Mouse (Mus musculus): ENCODE measurements around the gene Atp9a. TPM values are rescaled to one million over a fixed set of nuclear protein-coding genes. Genes with fewer than 3 reads are reported as not detected.

Atp9a gene
- polyA plus RNA-seq, 1 experiment from 2014 or later = 18.6 TPM

GRCm38 (mm10) chr2:168671724-168672123, 70.5 kb downstream of the Atp9a start:
- DNase-seq (ENCODE audit: low spot score) = no peak
- H3K27me3 ChIP-seq (ENCODE audit: control insufficient read depth, insufficient read depth, low read length) = no peaks in the 10 kb centered on the region
- H3K9me3 ChIP-seq (ENCODE audit: control insufficient read depth, low read length) = no peaks in the 10 kb centered on the region
- ATAC-seq (replicated peaks; ENCODE audit: low FRiP score) = no peak
- H3K4me2 ChIP-seq (ENCODE audit: low read depth, low read length, severe bottlenecking) = no peak overlapping the region
- no peak overlapping the region for H3K27ac ChIP-seq (ENCODE audit: low read depth, low read length)
- H3K36me3 ChIP-seq (ENCODE audit: control insufficient read depth, insufficient read depth, low read length) = no peaks in the 10 kb centered on the region; the same call in 1 of the 2 replicates
- no peak overlapping the region for H3K9ac ChIP-seq (ENCODE audit: low read length)
- WGBS = 88% methylated on average over 9 of the region's 9 CpGs
- H3K4me1 ChIP-seq (replicated peaks; ENCODE audit: control insufficient read depth, insufficient read depth, low read length) = no peaks in the 10 kb centered on the region
- no peak overlapping the region for H3K4me3 ChIP-seq (ENCODE audit: low read depth, low read length)

- Histone ChIP-seq H3K9me3 (ENCODE audit: control insufficient read depth, low read length) (no peaks in the 10 kb centered on the region), H3K9ac (ENCODE audit: low read length) (no peak overlapping the region), H3K4me1 (replicated peaks; ENCODE audit: control insufficient read depth, insufficient read depth, low read length) (no peaks in the 10 kb centered on the region), H3K27ac (ENCODE audit: low read depth, low read length) (no peak overlapping the region), H3K4me3 (ENCODE audit: low read depth, low read length) (no peak overlapping the region), H3K4me2 (ENCODE audit: low read depth, low read length, severe bottlenecking) (no peak overlapping the region), H3K36me3 (ENCODE audit: control insufficient read depth, insufficient read depth, low read length) (no peaks in the 10 kb centered on the region; the same call in 1 of the 2 replicates), H3K27me3 (ENCODE audit: control insufficient read depth, insufficient read depth, low read length) (no peaks in the 10 kb centered on the region)
- ATAC-seq (replicated peaks; ENCODE audit: low FRiP score) (no peak), DNase-seq (ENCODE audit: low spot score) (no peak)
- 86% methylated on average over 14 of the region's 14 CpGs for WGBS
Observed at GRCm38 (mm10) chr2:168670241-168670640, 72.0 kb downstream of the Atp9a start.

- H3K9ac ChIP-seq (ENCODE audit: low read length) = no peak overlapping the region
- DNase-seq (ENCODE audit: low spot score) = no peak
- H3K27me3 ChIP-seq (ENCODE audit: control insufficient read depth, insufficient read depth, low read length) = no peaks in the 10 kb centered on the region
- H3K9me3 ChIP-seq (ENCODE audit: control insufficient read depth, low read length) = no peaks in the 10 kb centered on the region
- no peaks in the 10 kb centered on the region for H3K4me1 ChIP-seq (replicated peaks; ENCODE audit: control insufficient read depth, insufficient read depth, low read length)
- H3K36me3 ChIP-seq (ENCODE audit: control insufficient read depth, insufficient read depth, low read length) = no peaks in the 10 kb centered on the region; the same call in 1 of the 2 replicates
- no peak overlapping the region for H3K27ac ChIP-seq (ENCODE audit: low read depth, low read length)
- no peak for ATAC-seq (replicated peaks; ENCODE audit: low FRiP score)
- no peak overlapping the region for H3K4me2 ChIP-seq (ENCODE audit: low read depth, low read length, severe bottlenecking)
- 68% methylated on average over 13 of the region's 13 CpGs for WGBS
- no peak overlapping the region for H3K4me3 ChIP-seq (ENCODE audit: low read depth, low read length)
Observed at GRCm38 (mm10) chr2:168669762-168670161, 72.4 kb downstream of the Atp9a start.

- H3K4me3 ChIP-seq (ENCODE audit: low read depth, low read length) = no peak overlapping the region
- DNase-seq (ENCODE audit: low spot score) (no peak), ATAC-seq (replicated peaks; ENCODE audit: low FRiP score) (no peak)
- no peak overlapping the region for H3K9ac ChIP-seq (ENCODE audit: low read length)
- no peaks in the 10 kb centered on the region for H3K36me3 ChIP-seq (ENCODE audit: control insufficient read depth, insufficient read depth, low read length)
- no peak overlapping the region for H3K27ac ChIP-seq (ENCODE audit: low read depth, low read length)
- H3K4me1 ChIP-seq (replicated peaks; ENCODE audit: control insufficient read depth, insufficient read depth, low read length) = no peaks in the 10 kb centered on the region
- 87% methylated on average over 13 of the region's 13 CpGs for WGBS
- no peaks in the 10 kb centered on the region for H3K27me3 ChIP-seq (ENCODE audit: control insufficient read depth, insufficient read depth, low read length)
- H3K4me2 ChIP-seq (ENCODE audit: low read depth, low read length, severe bottlenecking) = no peak overlapping the region
- no peaks in the 10 kb centered on the region for H3K9me3 ChIP-seq (ENCODE audit: control insufficient read depth, low read length)
Observed at GRCm38 (mm10) chr2:168667745-168668144, 74.5 kb downstream of the Atp9a start.

- H3K4me1 ChIP-seq (replicated peaks; ENCODE audit: control insufficient read depth, insufficient read depth, low read length) = no peaks in the 10 kb centered on the region
- H3K36me3 ChIP-seq (ENCODE audit: control insufficient read depth, insufficient read depth, low read length) = no peaks in the 10 kb centered on the region
- no peak overlapping the region for H3K27ac ChIP-seq (ENCODE audit: low read depth, low read length)
- no peaks in the 10 kb centered on the region for H3K27me3 ChIP-seq (ENCODE audit: control insufficient read depth, insufficient read depth, low read length)
- H3K9ac ChIP-seq (ENCODE audit: low read length) = no peak overlapping the region
- H3K9me3 ChIP-seq (ENCODE audit: control insufficient read depth, low read length) = no peaks in the 10 kb centered on the region
- DNase-seq (ENCODE audit: low spot score) (no peak), ATAC-seq (replicated peaks; ENCODE audit: low FRiP score) (no peak)
- WGBS = 85% methylated on average over 4 of the region's 4 CpGs
- no peak overlapping the region for H3K4me2 ChIP-seq (ENCODE audit: low read depth, low read length, severe bottlenecking)
- no peak overlapping the region for H3K4me3 ChIP-seq (ENCODE audit: low read depth, low read length)
Observed at GRCm38 (mm10) chr2:168665680-168666079, 76.5 kb downstream of the Atp9a start.

- DNase-seq (ENCODE audit: low spot score) (no peak), ATAC-seq (replicated peaks; ENCODE audit: low FRiP score) (no peak)
- H3K36me3 ChIP-seq (ENCODE audit: control insufficient read depth, insufficient read depth, low read length) = no peaks in the 10 kb centered on the region
- H3K9ac ChIP-seq (ENCODE audit: low read length) = no peak overlapping the region
- H3K27me3 ChIP-seq (ENCODE audit: control insufficient read depth, insufficient read depth, low read length) = no peaks in the 10 kb centered on the region
- H3K4me3 ChIP-seq (ENCODE audit: low read depth, low read length) = no peak overlapping the region
- H3K4me1 ChIP-seq (replicated peaks; ENCODE audit: control insufficient read depth, insufficient read depth, low read length) = no peaks in the 10 kb centered on the region
- no peaks in the 10 kb centered on the region for H3K9me3 ChIP-seq (ENCODE audit: control insufficient read depth, low read length)
- no peak overlapping the region for H3K4me2 ChIP-seq (ENCODE audit: low read depth, low read length, severe bottlenecking)
- 73% methylated on average over 5 of the region's 5 CpGs for WGBS
- no peak overlapping the region for H3K27ac ChIP-seq (ENCODE audit: low read depth, low read length)
Observed at GRCm38 (mm10) chr2:168663716-168664115, 78.5 kb downstream of the Atp9a start.

- no peak overlapping the region for H3K9ac ChIP-seq (ENCODE audit: low read length)
- no peak overlapping the region for H3K27ac ChIP-seq (ENCODE audit: low read depth, low read length)
- H3K36me3 ChIP-seq (ENCODE audit: control insufficient read depth, insufficient read depth, low read length) = no peaks in the 10 kb centered on the region
- H3K4me2 ChIP-seq (ENCODE audit: low read depth, low read length, severe bottlenecking) = no peak overlapping the region
- H3K27me3 ChIP-seq (ENCODE audit: control insufficient read depth, insufficient read depth, low read length) = no peaks in the 10 kb centered on the region
- ATAC-seq (replicated peaks; ENCODE audit: low FRiP score) = no peak
- WGBS = 79% methylated on average over 7 of the region's 7 CpGs
- H3K9me3 ChIP-seq (ENCODE audit: control insufficient read depth, low read length) = no peaks in the 10 kb centered on the region
- no peaks in the 10 kb centered on the region for H3K4me1 ChIP-seq (replicated peaks; ENCODE audit: control insufficient read depth, insufficient read depth, low read length)
- H3K4me3 ChIP-seq (ENCODE audit: low read depth, low read length) = no peak overlapping the region
- DNase-seq (ENCODE audit: low spot score) = no peak
Observed at GRCm38 (mm10) chr2:168663216-168663615, 79.0 kb downstream of the Atp9a start.

GRCm38 (mm10) chr2:168661802-168662201, 80.4 kb downstream of the Atp9a start:
- no peak overlapping the region for H3K9ac ChIP-seq (ENCODE audit: low read length)
- no peaks in the 10 kb centered on the region for H3K27me3 ChIP-seq (ENCODE audit: control insufficient read depth, insufficient read depth, low read length)
- no peak for ATAC-seq (replicated peaks; ENCODE audit: low FRiP score)
- no peak overlapping the region for H3K4me3 ChIP-seq (ENCODE audit: low read depth, low read length)
- H3K4me1 ChIP-seq (replicated peaks; ENCODE audit: control insufficient read depth, insufficient read depth, low read length) = no peaks in the 10 kb centered on the region
- no peaks in the 10 kb centered on the region for H3K36me3 ChIP-seq (ENCODE audit: control insufficient read depth, insufficient read depth, low read length)
- no peak for DNase-seq (ENCODE audit: low spot score)
- WGBS = 70% methylated on average over 15 of the region's 15 CpGs
- H3K9me3 ChIP-seq (ENCODE audit: control insufficient read depth, low read length) = no peaks in the 10 kb centered on the region
- no peak overlapping the region for H3K4me2 ChIP-seq (ENCODE audit: low read depth, low read length, severe bottlenecking)
- H3K27ac ChIP-seq (ENCODE audit: low read depth, low read length) = no peak overlapping the region

- no peak for DNase-seq (ENCODE audit: low spot score)
Observed at GRCm38 (mm10) chr2:168660344-168660743, 81.9 kb downstream of the Atp9a start.

More at GRCm38 (mm10) chr2:168660344-168660743, 81.9 kb downstream of the Atp9a start:
- Histone ChIP-seq H3K9me3 (ENCODE audit: control insufficient read depth, low read length) (no peaks in the 10 kb centered on the region), H3K9ac (ENCODE audit: low read length) (no peak overlapping the region), H3K4me1 (replicated peaks; ENCODE audit: control insufficient read depth, insufficient read depth, low read length) (no peaks in the 10 kb centered on the region), H3K4me2 (ENCODE audit: low read depth, low read length, severe bottlenecking) (no peak overlapping the region), H3K36me3 (ENCODE audit: control insufficient read depth, insufficient read depth, low read length) (no peaks in the 10 kb centered on the region), H3K4me3 (ENCODE audit: low read depth, low read length) (no peak overlapping the region), H3K27ac (ENCODE audit: low read depth, low read length) (no peak overlapping the region), H3K27me3 (ENCODE audit: control insufficient read depth, insufficient read depth, low read length) (no peaks in the 10 kb centered on the region)
- WGBS = 53% methylated on average over 5 of the region's 5 CpGs
- ATAC-seq (replicated peaks; ENCODE audit: low FRiP score) = no peak

Measured in forebrain, embryonic 11.5 days (tissue).